Mouse (Mus musculus): Measurements from ENCODE around the gene Qtrt1. TPM values are rescaled to one million over a fixed set of nuclear protein-coding genes. Genes with fewer than 3 reads are reported as not detected.

Gene Qtrt1
- polyA plus RNA-seq, 1 experiment from 2014 or later, result 24.3 TPM

GRCm38 (mm10) chr9:21430724-21431123, 19.1 kb downstream of the Qtrt1 start:
- WGBS, result 82% methylated on average over 7 of the region's 7 CpGs
- ATAC-seq (ENCODE audit: insufficient number of reproducible peaks, insufficient read depth, low FRiP score, low read depth), result no peak
- H3K27ac ChIP-seq (replicated peaks in 1 of 2; ENCODE audit: control insufficient read depth in 1 of 2, insufficient read depth in 1 of 2, low read depth in 2 of 2, low read length in 2 of 2), result no peak overlapping the region
- 0 out of 2 replicates have a peak, but pooled peaks cover 3% of the 10 kb centered on the region for H3K36me3 ChIP-seq (ENCODE audit: control insufficient read depth, insufficient read depth, low read length)
- no peak overlapping the region for H3K4me3 ChIP-seq (ENCODE audit: control insufficient read depth in 1 of 2, insufficient read depth in 1 of 2, low read depth in 1 of 2, low read length in 2 of 2)
- H3K4me1 ChIP-seq (ENCODE audit: control insufficient read depth in 2 of 2, insufficient read depth in 2 of 2, low read length in 2 of 2), result peaks cover 19 to 45% of the 10 kb centered on the region in 2 experiments
- no peak overlapping the region for H3K9ac ChIP-seq (ENCODE audit: low read length)
- H3K4me2 ChIP-seq (ENCODE audit: low read length), result no peak overlapping the region
- no peaks in the 10 kb centered on the region for H3K27me3 ChIP-seq (ENCODE audit: control insufficient read depth, insufficient read depth, low read length)
- no peaks in the 10 kb centered on the region for H3K9me3 ChIP-seq (ENCODE audit: control insufficient read depth, low read length)

- H3K9ac ChIP-seq (ENCODE audit: low read length), result no peak overlapping the region
- 71% methylated on average over 7 of the region's 7 CpGs for WGBS
These were observed 20.4 kb downstream of the Qtrt1 start for GRCm38 (mm10) chr9:21432066-21432465.

GRCm38 (mm10) chr9:21433766-21434165, 22.1 kb downstream of the Qtrt1 start:
- Histone ChIP-seq H3K4me3 (ENCODE audit: control insufficient read depth in 1 of 2, insufficient read depth in 1 of 2, low read depth in 1 of 2, low read length in 2 of 2) (no peak overlapping the region), H3K27me3 (ENCODE audit: control insufficient read depth, insufficient read depth, low read length) (no peaks in the 10 kb centered on the region), H3K9me3 (ENCODE audit: control insufficient read depth, low read length) (no peaks in the 10 kb centered on the region), H3K9ac (ENCODE audit: low read length) (no peak overlapping the region), H3K36me3 (ENCODE audit: control insufficient read depth, insufficient read depth, low read length) (0 out of 2 replicates have a peak, but pooled peaks cover 3% of the 10 kb centered on the region), H3K4me1 (ENCODE audit: control insufficient read depth in 2 of 2, insufficient read depth in 2 of 2, low read length in 2 of 2) (peaks cover 28 to 56% of the 10 kb centered on the region in 2 experiments), H3K4me2 (ENCODE audit: low read length) (no peak overlapping the region), H3K27ac (replicated peaks in 1 of 2; ENCODE audit: control insufficient read depth in 1 of 2, insufficient read depth in 1 of 2, low read depth in 2 of 2, low read length in 2 of 2) (peak overlapping the region in 1 of 2 experiments; percentile 33; a peak in 1 of 4 replicates)
- WGBS, result 70% methylated on average over 8 of the region's 8 CpGs
- no peak for ATAC-seq (ENCODE audit: insufficient number of reproducible peaks, insufficient read depth, low FRiP score, low read depth)

More at GRCm38 (mm10) chr9:21432066-21432465, 20.4 kb downstream of the Qtrt1 start:
- no peak for ATAC-seq (ENCODE audit: insufficient number of reproducible peaks, insufficient read depth, low FRiP score, low read depth)
- Histone ChIP-seq H3K4me3 (ENCODE audit: control insufficient read depth in 1 of 2, insufficient read depth in 1 of 2, low read depth in 1 of 2, low read length in 2 of 2) (no peak overlapping the region), H3K27me3 (ENCODE audit: control insufficient read depth, insufficient read depth, low read length) (no peaks in the 10 kb centered on the region), H3K27ac (replicated peaks in 1 of 2; ENCODE audit: control insufficient read depth in 1 of 2, insufficient read depth in 1 of 2, low read depth in 2 of 2, low read length in 2 of 2) (no peak overlapping the region), H3K4me2 (ENCODE audit: low read length) (no peak overlapping the region), H3K36me3 (ENCODE audit: control insufficient read depth, insufficient read depth, low read length) (0 out of 2 replicates have a peak, but pooled peaks cover 3% of the 10 kb centered on the region), H3K4me1 (ENCODE audit: control insufficient read depth in 2 of 2, insufficient read depth in 2 of 2, low read length in 2 of 2) (peaks cover 21 to 49% of the 10 kb centered on the region in 2 experiments), H3K9me3 (ENCODE audit: control insufficient read depth, low read length) (no peaks in the 10 kb centered on the region)

GRCm38 (mm10) chr9:21434410-21434809, 22.8 kb downstream of the Qtrt1 start:
- H3K4me3 ChIP-seq (ENCODE audit: control insufficient read depth in 1 of 2, insufficient read depth in 1 of 2, low read depth in 1 of 2, low read length in 2 of 2), result no peak overlapping the region
- 0 out of 2 replicates have a peak, but pooled peaks cover 3% of the 10 kb centered on the region for H3K36me3 ChIP-seq (ENCODE audit: control insufficient read depth, insufficient read depth, low read length)
- no peak overlapping the region for H3K9ac ChIP-seq (ENCODE audit: low read length)
- peaks cover 32 to 62% of the 10 kb centered on the region in 2 experiments for H3K4me1 ChIP-seq (ENCODE audit: control insufficient read depth in 2 of 2, insufficient read depth in 2 of 2, low read length in 2 of 2)
- no peak overlapping the region for H3K27ac ChIP-seq (replicated peaks in 1 of 2; ENCODE audit: control insufficient read depth in 1 of 2, insufficient read depth in 1 of 2, low read depth in 2 of 2, low read length in 2 of 2)
- WGBS, result 79% methylated on average over 2 of the region's 2 CpGs
- H3K27me3 ChIP-seq (ENCODE audit: control insufficient read depth, insufficient read depth, low read length), result no peaks in the 10 kb centered on the region
- H3K4me2 ChIP-seq (ENCODE audit: low read length), result no peak overlapping the region
- H3K9me3 ChIP-seq (ENCODE audit: control insufficient read depth, low read length), result no peaks in the 10 kb centered on the region
- ATAC-seq (ENCODE audit: insufficient number of reproducible peaks, insufficient read depth, low FRiP score, low read depth), result no peak

- Histone ChIP-seq H3K4me3 (ENCODE audit: control insufficient read depth in 1 of 2, insufficient read depth in 1 of 2, low read depth in 1 of 2, low read length in 2 of 2) (no peak overlapping the region), H3K27ac (replicated peaks in 1 of 2; ENCODE audit: control insufficient read depth in 1 of 2, insufficient read depth in 1 of 2, low read depth in 2 of 2, low read length in 2 of 2) (peak overlapping the region; percentile 40 to 79; a peak in 3 of 4 replicates), H3K9me3 (ENCODE audit: control insufficient read depth, low read length) (no peaks in the 10 kb centered on the region), H3K4me2 (ENCODE audit: low read length) (no peak overlapping the region), H3K4me1 (ENCODE audit: control insufficient read depth in 2 of 2, insufficient read depth in 2 of 2, low read length in 2 of 2) (peaks cover 34 to 59% of the 10 kb centered on the region in 2 experiments), H3K9ac (ENCODE audit: low read length) (0 out of 2 replicates have a peak overlapping the region, but pooled peaks have one; percentile 30), H3K36me3 (ENCODE audit: control insufficient read depth, insufficient read depth, low read length) (no peaks in the 10 kb centered on the region), H3K27me3 (ENCODE audit: control insufficient read depth, insufficient read depth, low read length) (no peaks in the 10 kb centered on the region)
- 76% methylated on average over 7 of the region's 7 CpGs for WGBS
- no peak for ATAC-seq (ENCODE audit: insufficient number of reproducible peaks, insufficient read depth, low FRiP score, low read depth)
These were observed 24.4 kb downstream of the Qtrt1 start for GRCm38 (mm10) chr9:21435777-21436635.

- H3K27me3 ChIP-seq (ENCODE audit: control insufficient read depth, insufficient read depth, low read length), result no peaks in the 10 kb centered on the region
- peaks cover 34 to 55% of the 10 kb centered on the region in 2 experiments for H3K4me1 ChIP-seq (ENCODE audit: control insufficient read depth in 2 of 2, insufficient read depth in 2 of 2, low read length in 2 of 2)
- 90% methylated on average over 6 of the region's 6 CpGs for WGBS
These were observed 25.9 kb downstream of the Qtrt1 start for GRCm38 (mm10) chr9:21437577-21437976.

GRCm38 (mm10) chr9:21438219-21438618, 26.6 kb downstream of the Qtrt1 start:
- H3K27me3 ChIP-seq (ENCODE audit: control insufficient read depth, insufficient read depth, low read length), result no peaks in the 10 kb centered on the region
- no peaks in the 10 kb centered on the region for H3K36me3 ChIP-seq (ENCODE audit: control insufficient read depth, insufficient read depth, low read length)
- H3K9ac ChIP-seq (ENCODE audit: low read length), result no peak overlapping the region
- ATAC-seq (ENCODE audit: insufficient number of reproducible peaks, insufficient read depth, low FRiP score, low read depth), result no peak
- no peak overlapping the region for H3K27ac ChIP-seq (replicated peaks in 1 of 2; ENCODE audit: control insufficient read depth in 1 of 2, insufficient read depth in 1 of 2, low read depth in 2 of 2, low read length in 2 of 2)
- no peak overlapping the region for H3K4me3 ChIP-seq (ENCODE audit: control insufficient read depth in 1 of 2, insufficient read depth in 1 of 2, low read depth in 1 of 2, low read length in 2 of 2)
- H3K9me3 ChIP-seq (ENCODE audit: control insufficient read depth, low read length), result no peaks in the 10 kb centered on the region
- 69% methylated on average over 3 of the region's 3 CpGs for WGBS
- H3K4me2 ChIP-seq (ENCODE audit: low read length), result no peak overlapping the region
- H3K4me1 ChIP-seq (ENCODE audit: control insufficient read depth in 2 of 2, insufficient read depth in 2 of 2, low read length in 2 of 2), result peaks cover 32 to 52% of the 10 kb centered on the region in 2 experiments

More at GRCm38 (mm10) chr9:21437577-21437976, 25.9 kb downstream of the Qtrt1 start:
- Histone ChIP-seq H3K4me3 (ENCODE audit: control insufficient read depth in 1 of 2, insufficient read depth in 1 of 2, low read depth in 1 of 2, low read length in 2 of 2) (no peak overlapping the region), H3K9ac (ENCODE audit: low read length) (no peak overlapping the region), H3K4me2 (ENCODE audit: low read length) (no peak overlapping the region), H3K36me3 (ENCODE audit: control insufficient read depth, insufficient read depth, low read length) (no peaks in the 10 kb centered on the region), H3K27ac (replicated peaks in 1 of 2; ENCODE audit: control insufficient read depth in 1 of 2, insufficient read depth in 1 of 2, low read depth in 2 of 2, low read length in 2 of 2) (peak overlapping the region; percentile 50 to 53; a peak in 2 of 4 replicates), H3K9me3 (ENCODE audit: control insufficient read depth, low read length) (no peaks in the 10 kb centered on the region)
- ATAC-seq (ENCODE audit: insufficient number of reproducible peaks, insufficient read depth, low FRiP score, low read depth), result no peak
